Mouse (Mus musculus): Measurements from ENCODE around the gene B3galt4. TPM values are rescaled to one million over a fixed set of nuclear protein-coding genes. Genes with fewer than 3 reads are reported as not detected.

B3galt4 gene
- polyA plus RNA-seq, 1 experiment from 2014 or later: 7.0 TPM

GRCm38 (mm10) chr17:33925406-33926116, 25.7 kb downstream of the B3galt4 start:
- peaks cover 15% of the 10 kb centered on the region for H3K4me1 ChIP-seq

GRCm38 (mm10) chr17:33924577-33925283, 26.6 kb downstream of the B3galt4 start:
- Histone ChIP-seq H3K9ac (0 out of 2 replicates have a peak overlapping the region, but pooled peaks have one; percentile 16), H3K36me3 (peaks cover 28% of the 10 kb centered on the region), H3K4me3 (no peak overlapping the region), H3K27ac (no peak overlapping the region), H3K4me1 (peaks cover 21% of the 10 kb centered on the region), H3K27me3 (no peaks in the 10 kb centered on the region), H3K4me2 (no peak overlapping the region), H3K9me3 (no peaks in the 10 kb centered on the region)
- WGBS: 84% methylated on average over 10 of the region's 10 CpGs
- ATAC-seq (ENCODE audit: insufficient number of reproducible peaks, insufficient read depth, low FRiP score, low TSS enrichment, low read depth): no peak

More at GRCm38 (mm10) chr17:33925406-33926116, 25.7 kb downstream of the B3galt4 start:
- no peak overlapping the region for H3K4me2 ChIP-seq
- ATAC-seq (ENCODE audit: insufficient number of reproducible peaks, insufficient read depth, low FRiP score, low TSS enrichment, low read depth): no peak
- no peak overlapping the region for H3K4me3 ChIP-seq
- peaks cover 28% of the 10 kb centered on the region for H3K36me3 ChIP-seq
- no peak overlapping the region for H3K9ac ChIP-seq
- no peak overlapping the region for H3K27ac ChIP-seq
- 82% methylated on average over 21 of the region's 21 CpGs for WGBS
- H3K9me3 ChIP-seq: no peaks in the 10 kb centered on the region
- no peaks in the 10 kb centered on the region for H3K27me3 ChIP-seq

GRCm38 (mm10) chr17:33921361-33921760, 29.9 kb downstream of the B3galt4 start:
- no peaks in the 10 kb centered on the region for H3K27me3 ChIP-seq
- peaks cover 39% of the 10 kb centered on the region for H3K4me1 ChIP-seq
- H3K27ac ChIP-seq: no peak overlapping the region
- H3K9me3 ChIP-seq: no peaks in the 10 kb centered on the region
- no peak for ATAC-seq (ENCODE audit: insufficient number of reproducible peaks, insufficient read depth, low FRiP score, low TSS enrichment, low read depth)
- no peak overlapping the region for H3K4me2 ChIP-seq
- 80% methylated on average over 7 of the region's 7 CpGs for WGBS
- H3K9ac ChIP-seq: 0 out of 2 replicates have a peak overlapping the region, but pooled peaks have one; percentile 21
- peaks cover 31% of the 10 kb centered on the region for H3K36me3 ChIP-seq
- peak overlapping the region; percentile 68; the same call in 1 of the 2 replicates for H3K4me3 ChIP-seq

GRCm38 (mm10) chr17:33920282-33921097, 30.8 kb downstream of the B3galt4 start:
- peak overlapping the region; percentile 99 for H3K4me2 ChIP-seq
- no peaks in the 10 kb centered on the region for H3K9me3 ChIP-seq
- WGBS: under 1% methylated on average over 36 of the region's 36 CpGs
- H3K4me1 ChIP-seq: peaks cover 40% of the 10 kb centered on the region
- H3K4me3 ChIP-seq: peak overlapping the region; percentile 68
- 0 out of 2 replicates have a peak overlapping the region, but pooled peaks have one; percentile 69 for H3K27ac ChIP-seq
- peaks cover 22% of the 10 kb centered on the region for H3K36me3 ChIP-seq
- ATAC-seq (ENCODE audit: insufficient number of reproducible peaks, insufficient read depth, low FRiP score, low TSS enrichment, low read depth): no peak
- H3K9ac ChIP-seq: peak overlapping the region; percentile 78
- no peaks in the 10 kb centered on the region for H3K27me3 ChIP-seq

GRCm38 (mm10) chr17:33919351-33920281, 31.7 kb downstream of the B3galt4 start:
- under 1% methylated on average over 52 of the region's 52 CpGs for WGBS
- H3K9ac ChIP-seq: peak overlapping the region; percentile 78
- H3K36me3 ChIP-seq: peaks cover 19% of the 10 kb centered on the region
- H3K27me3 ChIP-seq: no peaks in the 10 kb centered on the region
- H3K4me2 ChIP-seq: peak overlapping the region; percentile 99
- peak overlapping the region; percentile 68 for H3K4me3 ChIP-seq
- peaks cover 48% of the 10 kb centered on the region for H3K4me1 ChIP-seq
- H3K27ac ChIP-seq: peak overlapping the region; percentile 69
- no peaks in the 10 kb centered on the region for H3K9me3 ChIP-seq
- no peak for ATAC-seq (ENCODE audit: insufficient number of reproducible peaks, insufficient read depth, low FRiP score, low TSS enrichment, low read depth)

- Histone ChIP-seq H3K27ac (no peak overlapping the region), H3K36me3 (peaks cover 30% of the 10 kb centered on the region), H3K9me3 (no peaks in the 10 kb centered on the region), H3K4me1 (peaks cover 48% of the 10 kb centered on the region), H3K4me2 (peak overlapping the region; percentile 99), H3K4me3 (peak overlapping the region; percentile 68), H3K27me3 (no peaks in the 10 kb centered on the region), H3K9ac (no peak overlapping the region)
- WGBS: 61% methylated on average over 37 of the region's 37 CpGs
- ATAC-seq (ENCODE audit: insufficient number of reproducible peaks, insufficient read depth, low FRiP score, low TSS enrichment, low read depth): no peak
Observed at GRCm38 (mm10) chr17:33918293-33919203, 32.7 kb downstream of the B3galt4 start.

GRCm38 (mm10) chr17:33917656-33918292, 33.5 kb downstream of the B3galt4 start:
- Histone ChIP-seq H3K4me2 (peak overlapping the region; percentile 99; the same call in 1 of the 2 replicates), H3K4me1 (peaks cover 48% of the 10 kb centered on the region), H3K27me3 (no peaks in the 10 kb centered on the region), H3K9me3 (no peaks in the 10 kb centered on the region), H3K9ac (no peak overlapping the region), H3K4me3 (peak overlapping the region; percentile 9; the same call in 1 of the 2 replicates), H3K36me3 (peaks cover 37% of the 10 kb centered on the region), H3K27ac (no peak overlapping the region)
- ATAC-seq (ENCODE audit: insufficient number of reproducible peaks, insufficient read depth, low FRiP score, low TSS enrichment, low read depth): no peak
- 85% methylated on average over 18 of the region's 18 CpGs for WGBS

GRCm38 (mm10) chr17:33916847-33917655, 34.2 kb downstream of the B3galt4 start:
- no peak for ATAC-seq (ENCODE audit: insufficient number of reproducible peaks, insufficient read depth, low FRiP score, low TSS enrichment, low read depth)
- Histone ChIP-seq H3K4me1 (peaks cover 52% of the 10 kb centered on the region), H3K4me2 (peak overlapping the region; percentile 66), H3K9ac (peak overlapping the region; percentile 64), H3K9me3 (no peaks in the 10 kb centered on the region), H3K27me3 (no peaks in the 10 kb centered on the region), H3K36me3 (peaks cover 43% of the 10 kb centered on the region), H3K27ac (peak overlapping the region; percentile 81; the same call in 1 of the 2 replicates), H3K4me3 (peak overlapping the region; percentile 53)
- 77% methylated on average over 31 of the region's 31 CpGs for WGBS

GRCm38 (mm10) chr17:33916294-33916693, 35.0 kb downstream of the B3galt4 start:
- ATAC-seq (ENCODE audit: insufficient number of reproducible peaks, insufficient read depth, low FRiP score, low TSS enrichment, low read depth): 0 out of 2 replicates have a peak, but pooled peaks have one; percentile 6
- peaks cover 50% of the 10 kb centered on the region for H3K36me3 ChIP-seq
- under 1% methylated on average over 18 of the region's 20 CpGs for WGBS
- H3K4me1 ChIP-seq: peaks cover 57% of the 10 kb centered on the region
- peak overlapping the region; percentile 64 for H3K9ac ChIP-seq
- peak overlapping the region; percentile 53 for H3K4me3 ChIP-seq
- H3K27me3 ChIP-seq: no peaks in the 10 kb centered on the region
- no peaks in the 10 kb centered on the region for H3K9me3 ChIP-seq
- peak overlapping the region; percentile 66 for H3K4me2 ChIP-seq
- peak overlapping the region; percentile 81 for H3K27ac ChIP-seq

All from embryonic facial prominence, embryonic 13.5 days (tissue).